Mouse (Mus musculus) right cerebral cortex, postnatal 4 days (tissue): ENCODE measurements around the gene Cux1.

Source experiments
- DNase-seq: peaks from one replicate; pipeline ENCODE4 v3.0.0-alpha.2; 2022

Gene Cux1

GRCm38 (mm10) chr5:136535976-136536725 lies 31.1 kb downstream of the Cux1 start:
- no peak for DNase-seq

GRCm38 (mm10) chr5:136535204-136535603 lies 32.1 kb downstream of the Cux1 start:
- DNase-seq = no peak

GRCm38 (mm10) chr5:136533371-136534276 lies 33.7 kb downstream of the Cux1 start:
- no peak for DNase-seq

GRCm38 (mm10) chr5:136531674-136532365 lies 35.5 kb downstream of the Cux1 start:
- no peak for DNase-seq

- DNase-seq = no peak
These were observed 36.4 kb downstream of the Cux1 start for GRCm38 (mm10) chr5:136530931-136531330.

- DNase-seq = no peak
These were observed 38.1 kb downstream of the Cux1 start for GRCm38 (mm10) chr5:136529165-136529564.

- no peak for DNase-seq
These were observed 39.4 kb downstream of the Cux1 start for GRCm38 (mm10) chr5:136527871-136528270.

GRCm38 (mm10) chr5:136526545-136526909 lies 40.8 kb downstream of the Cux1 start:
- no peak for DNase-seq

GRCm38 (mm10) chr5:136525896-136526544 lies 41.3 kb downstream of the Cux1 start:
- no peak for DNase-seq

GRCm38 (mm10) chr5:136522843-136523463 lies 44.3 kb downstream of the Cux1 start:
- DNase-seq = no peak

GRCm38 (mm10) chr5:136521656-136522055 lies 45.6 kb downstream of the Cux1 start:
- DNase-seq = no peak

- DNase-seq = no peak
These were observed 48.4 kb downstream of the Cux1 start for GRCm38 (mm10) chr5:136518648-136519437.

- DNase-seq = no peak
These were observed 49.8 kb downstream of the Cux1 start for GRCm38 (mm10) chr5:136517510-136517909.

GRCm38 (mm10) chr5:136516593-136516992 lies 50.7 kb downstream of the Cux1 start:
- DNase-seq = no peak

- no peak for DNase-seq
These were observed 53.1 kb downstream of the Cux1 start for GRCm38 (mm10) chr5:136514049-136514677.

- DNase-seq = no peak
These were observed 55.1 kb downstream of the Cux1 start for GRCm38 (mm10) chr5:136512103-136512674.

- peak; percentile 39 for DNase-seq
These were observed 55.9 kb downstream of the Cux1 start for GRCm38 (mm10) chr5:136511378-136511777.

- no peak for DNase-seq
These were observed 56.7 kb downstream of the Cux1 start for GRCm38 (mm10) chr5:136510609-136511008.

- no peak for DNase-seq
These were observed 59.7 kb downstream of the Cux1 start for GRCm38 (mm10) chr5:136507629-136508028.

- no peak for DNase-seq
These were observed 61.0 kb downstream of the Cux1 start for GRCm38 (mm10) chr5:136506262-136506661.
